Mouse (Mus musculus) liver, adult 2 months (tissue): ENCODE measurements around the gene Atxn10.

ENCODE experiments used
- CTCF ChIP-seq: fragments of 200-500 bp; IDR thresholded peaks from 2 replicates; pipeline ENCODE4 v1.5.1; 2011; ENCODE audit warnings: low read depth, low read length, control low read depth
- POLR2A ChIP-seq: fragments of 200-500 bp; IDR thresholded peaks from 2 replicates; pipeline ENCODE4 v1.6.1; 2011; ENCODE audit warnings: low read length, control low read depth; ENCODE audit not compliant: insufficient read depth; ENCODE audit errors: extremely low read depth

DNA sequence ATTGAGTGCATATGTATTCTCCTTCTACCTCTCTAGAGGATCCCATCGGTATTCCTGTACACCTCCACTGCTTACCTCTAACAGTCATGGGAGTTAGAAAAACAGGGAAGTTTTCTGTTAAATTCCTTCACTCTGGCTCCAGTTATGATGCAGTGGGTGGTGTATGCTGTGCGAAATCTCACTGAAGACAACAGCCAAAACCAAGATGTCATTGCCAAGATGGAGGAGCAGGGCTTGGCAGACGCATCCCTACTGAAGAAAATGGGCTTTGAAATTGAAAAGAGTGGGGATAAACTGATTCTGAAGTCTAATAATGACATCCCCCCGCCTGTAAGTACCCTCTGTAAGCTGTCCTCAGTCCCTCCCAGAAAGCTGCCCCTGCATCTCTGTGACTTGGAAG lies 126.1 kb downstream of the Atxn10 start:
- TF ChIP-seq POLR2A (no peak), CTCF (no peak)
